Comparison of ENCODE assay signal across 14 mouse cellular contexts in genomic region chr4:129394089-129394870, GRCm38 (mm10). TPM values are rescaled to one million over a fixed set of nuclear protein-coding genes. Genes with fewer than 3 reads are reported as not detected.
DNase-seq lines count a peak whose midpoint lies in the region; ATAC-seq and TF ChIP-seq lines count a peak whose summit lies in the region.
"Had no signal": no experiment of that assay in that cellular context is flagged by ENCODE, and none has a peak within 500 bp of the region (broad histone marks: within the 10 kb centered on the region; RNA-seq: fewer than 3 reads in every experiment).

No protein-coding gene starts in this region.

- TF ChIP-seq CTCF in kidney, adult 2 months (conservative IDR thresholded peaks at IDR 0.05; ENCODE audit: insufficient read depth, insufficient read length, low read depth, low read length) = no peak
- no peak for TF ChIP-seq CTCF in left cerebral cortex, adult 2 months (IDR thresholded peaks at IDR 0.05)

- no peak overlapping the region for H3K4me3 ChIP-seq in kidney, embryonic 14.5 days (ENCODE audit: low read length)
- H3K4me3 ChIP-seq in kidney, adult 2 months (ENCODE audit: insufficient read depth, low read depth, low read length) = no peak overlapping the region
- H3K4me3 ChIP-seq in stomach, embryonic 16.5 days (replicated peaks; ENCODE audit: low read length) = no peak overlapping the region
- H3K4me3 ChIP-seq in left cerebral cortex, adult 2 months = no peak overlapping the region
- H3K4me3 ChIP-seq: limb, embryonic 15.5 days had no signal

- H3K9ac ChIP-seq in kidney, embryonic 14.5 days (ENCODE audit: low read depth, low read length) = peak overlapping the region; percentile 37; the same call in 1 of the 2 replicates
- H3K9ac ChIP-seq in stomach, embryonic 16.5 days (ENCODE audit: low read length) = 0 out of 2 replicates have a peak overlapping the region, but pooled peaks have one; percentile 33
- H3K9ac ChIP-seq: limb, embryonic 15.5 days had no signal

- ATAC-seq in kidney, embryonic 14.5 days (ENCODE audit: low FRiP score, low TSS enrichment) = peak; percentile 66; the same call in 1 of the 2 replicates
- peak; percentile 49 to 60; a peak in 3 of 4 replicates for ATAC-seq in hematopoietic stem cell, adult 5-6 weeks (replicated peaks in 1 of 2; ENCODE audit: insufficient read depth in 1 of 2, low FRiP score in 2 of 2, low TSS enrichment in 1 of 2, low read depth in 1 of 2, poor library complexity in 2 of 2, severe bottlenecking in 2 of 2)
- peak; percentile 66; the same call in 1 of the 2 replicates for ATAC-seq in stomach, embryonic 16.5 days (ENCODE audit: insufficient read depth, low FRiP score)
- ATAC-seq in inflammation-experienced regulatory T-cells, adult 6 months = no peak
- ATAC-seq: Patski had no signal

- no peaks in the 10 kb centered on the region for H3K9me3 ChIP-seq in kidney, embryonic 14.5 days (ENCODE audit: control insufficient read depth, low read length)
- no peaks in the 10 kb centered on the region for H3K9me3 ChIP-seq in stomach, embryonic 16.5 days (replicated peaks; ENCODE audit: control insufficient read depth, low read length)
- H3K9me3 ChIP-seq: limb, embryonic 15.5 days had no signal

- H3K4me1 ChIP-seq in kidney, embryonic 14.5 days (ENCODE audit: control insufficient read depth, insufficient read depth, low read length) = no peaks in the 10 kb centered on the region
- no peaks in the 10 kb centered on the region for H3K4me1 ChIP-seq in kidney, adult 2 months (ENCODE audit: control insufficient read depth, insufficient read depth, low read length)
- H3K4me1 ChIP-seq in stomach, embryonic 16.5 days (ENCODE audit: control insufficient read depth, insufficient read depth, low read length) = peaks cover 2% of the 10 kb centered on the region; the same call in 1 of the 2 replicates

- 31% methylated on average over 12 of the region's 12 CpGs for WGBS in kidney, embryonic 14.5 days
- WGBS in kidney, adult 2 months = 27% methylated on average over 12 of the region's 12 CpGs
- WGBS in stomach, embryonic 16.5 days = 42% methylated on average over 12 of the region's 12 CpGs

- no peak overlapping the region for H3K27ac ChIP-seq in kidney, embryonic 14.5 days (ENCODE audit: low read depth, low read length)
- no peak overlapping the region for H3K27ac ChIP-seq in kidney, adult 2 months (ENCODE audit: insufficient read depth, low read depth, low read length)
- no peak overlapping the region for H3K27ac ChIP-seq in stomach, embryonic 16.5 days (ENCODE audit: low read length)
- no peak overlapping the region for H3K27ac ChIP-seq in left cerebral cortex, adult 2 months
- H3K27ac ChIP-seq: limb, embryonic 15.5 days had no signal

- intact Hi-C loops in left cerebral cortex, adult 2 months (cut with DNase I) = no loop called here

- no peak for TF ChIP-seq POLR2A in kidney, adult 2 months (IDR thresholded peaks at IDR 0.05; ENCODE audit: low read depth, low read length)

- no peak for DNase-seq in kidney, adult 2 months
- DNase-seq in thymus, postnatal 14 days = peak; percentile 35
- no peak for DNase-seq in thymus, adult 18-20 months
- no peak for DNase-seq in left cerebral cortex, adult 2 months (ENCODE audit: extremely low spot score in 1 of 2, low spot score in 2 of 2)
- DNase-seq: cerebellum, adult 8-10 months; gastrocnemius, postnatal 10 days; heart, postnatal 4 days; kidney, postnatal 25 days had no signal

- no peaks in the 10 kb centered on the region for H3K36me3 ChIP-seq in kidney, embryonic 14.5 days (ENCODE audit: control insufficient read depth, insufficient read depth, low read length)
- H3K36me3 ChIP-seq in kidney, adult 2 months (ENCODE audit: control insufficient read depth, insufficient read depth, low read length) = no peaks in the 10 kb centered on the region
- H3K36me3 ChIP-seq in stomach, embryonic 16.5 days (ENCODE audit: control insufficient read depth, insufficient read depth, low read length) = no peaks in the 10 kb centered on the region
- H3K36me3 ChIP-seq: limb, embryonic 15.5 days had no signal

- no peak overlapping the region for H3K4me2 ChIP-seq in kidney, embryonic 14.5 days (replicated peaks; ENCODE audit: low read depth, low read length)
- no peak overlapping the region for H3K4me2 ChIP-seq in stomach, embryonic 16.5 days (ENCODE audit: low read depth, low read length)
- H3K4me2 ChIP-seq: limb, embryonic 15.5 days had no signal

- H3K27me3 ChIP-seq in kidney, embryonic 14.5 days (ENCODE audit: control insufficient read depth, insufficient read depth, low read length) = no peaks in the 10 kb centered on the region
- H3K27me3 ChIP-seq in kidney, adult 2 months (replicated peaks; ENCODE audit: control insufficient read depth, insufficient read depth, low read length) = no peaks in the 10 kb centered on the region
- no peaks in the 10 kb centered on the region for H3K27me3 ChIP-seq in stomach, embryonic 16.5 days (ENCODE audit: control insufficient read depth, insufficient read depth, low read length)
- H3K27me3 ChIP-seq: limb, embryonic 15.5 days; Patski had no signal

RNA-seq across cellular contexts. Expression of gene Zbtb8a, which starts 16.4 kb away (rescaled TPM):
- polyA plus RNA-seq in kidney, embryonic 14.5 days (2014; fragmentation: Nextera tagmentation; extraction: Ambion mirVana) = 7.9 and 13.3 TPM in 2 replicates
- 4.9 and 5.4 TPM in 2 replicates for polyA plus RNA-seq in kidney, adult 2 months (2012; rRNA removed)
- total RNA-seq in hematopoietic stem cell, adult 5-6 weeks (2017) = 8.1 and 12.2 TPM in 2 replicates
- 17.4 and 19.2 TPM in 2 replicates for polyA plus RNA-seq in stomach, embryonic 16.5 days (2015; fragmentation: Nextera tagmentation; extraction: Ambion mirVana)
- 1 to 10 TPM; 3.0 to 6.6 (median 5.8) TPM for polyA plus RNA-seq in inflammation-experienced regulatory T-cells, adult 6 months (2017; shearing (Covaris generic))
- 1 to 10 TPM; 5.1 to 5.8 TPM for total RNA-seq in left cerebral cortex, adult 2 months (2021)

RNA-seq across cellular contexts. Expression of gene Zbtb8b, which starts 46.4 kb away (rescaled TPM):
- 2.3 and 3.1 TPM in 2 replicates for polyA plus RNA-seq in kidney, embryonic 14.5 days (2014; fragmentation: Nextera tagmentation; extraction: Ambion mirVana)
- polyA plus RNA-seq in kidney, adult 2 months (2012; rRNA removed) = 0.58 and 0.64 TPM in 2 replicates
- not detected in 2 replicates for total RNA-seq in hematopoietic stem cell, adult 5-6 weeks (2017)
- polyA plus RNA-seq in stomach, embryonic 16.5 days (2015; fragmentation: Nextera tagmentation; extraction: Ambion mirVana) = 1.4 and 1.6 TPM in 2 replicates
- not detected for polyA plus RNA-seq in inflammation-experienced regulatory T-cells, adult 6 months (2017; shearing (Covaris generic))
- total RNA-seq in left cerebral cortex, adult 2 months (2021) = 1 to 10 TPM; 5.0 to 5.2 TPM
- total RNA-seq: gastrocnemius, postnatal 10 days had no signal

RNA-seq across cellular contexts. Expression of gene Zbtb8os, which starts 58.8 kb away (rescaled TPM):
- 50.2 and 70.1 TPM in 2 replicates for polyA plus RNA-seq in kidney, embryonic 14.5 days (2014; fragmentation: Nextera tagmentation; extraction: Ambion mirVana)
- polyA plus RNA-seq in kidney, adult 2 months (2012; rRNA removed) = 21.6 and 32.1 TPM in 2 replicates
- total RNA-seq in hematopoietic stem cell, adult 5-6 weeks (2017) = 89.1 and 106 TPM in 2 replicates
- 44.4 and 46.6 TPM in 2 replicates for polyA plus RNA-seq in stomach, embryonic 16.5 days (2015; fragmentation: Nextera tagmentation; extraction: Ambion mirVana)
- polyA plus RNA-seq in inflammation-experienced regulatory T-cells, adult 6 months (2017; shearing (Covaris generic)) = 100 to 1,000 TPM; 103 to 158 (median 113) TPM
- 10 to 100 TPM; 29.4 to 30.1 TPM for total RNA-seq in left cerebral cortex, adult 2 months (2021)

RNA-seq across cellular contexts. Expression of gene Rbbp4, which starts 59.1 kb away (rescaled TPM):
- 421 and 437 TPM in 2 replicates for polyA plus RNA-seq in kidney, embryonic 14.5 days (2014; fragmentation: Nextera tagmentation; extraction: Ambion mirVana)
- polyA plus RNA-seq in kidney, adult 2 months (2012; rRNA removed) = 30.8 and 36.7 TPM in 2 replicates
- total RNA-seq in hematopoietic stem cell, adult 5-6 weeks (2017) = 118 and 128 TPM in 2 replicates
- 287 and 291 TPM in 2 replicates for polyA plus RNA-seq in stomach, embryonic 16.5 days (2015; fragmentation: Nextera tagmentation; extraction: Ambion mirVana)
- polyA plus RNA-seq in inflammation-experienced regulatory T-cells, adult 6 months (2017; shearing (Covaris generic)) = 100 to 1,000 TPM; 289 to 492 (median 352) TPM
- 100 to 1,000 TPM; 115 to 123 TPM for total RNA-seq in left cerebral cortex, adult 2 months (2021)
